ENCODE assay signal across 22 mouse cellular contexts in genomic region chr17:15183800-15184199, GRCm38 (mm10).
A peak's percentile ranks its signal among the peaks of the same experiment; 100 is the strongest.
DNase-seq lines count a peak whose midpoint lies in the region; ATAC-seq and TF ChIP-seq lines count a peak whose summit lies in the region.
"Had no signal": no experiment of that assay in that cellular context is flagged by ENCODE, and none has a peak within 500 bp of the region (broad histone marks: within the 10 kb centered on the region; RNA-seq: fewer than 3 reads in every experiment).

No protein-coding gene starts in this region.

- whole genome bisulfite sequencing in heart, adult 2 months: 76% methylated on average over 6 of the region's 6 CpGs
- 66% methylated on average over 6 of the region's 6 CpGs for WGBS in lung, adult 2 months
- WGBS in intestine, postnatal 0 days: 63% methylated on average over 6 of the region's 6 CpGs
- 52% methylated on average over 6 of the region's 6 CpGs for WGBS in stomach, postnatal 0 days

- no peak for TF ChIP-seq EP300 in heart, adult 2 months (IDR thresholded peaks at IDR 0.05; ENCODE audit: insufficient read depth, low read depth, low read length)
- no peak for TF ChIP-seq EP300 in stomach, postnatal 0 days (optimal IDR thresholded peaks at IDR 0.05)

- TF ChIP-seq CTCF in heart, adult 2 months (IDR thresholded peaks at IDR 0.05): 0 out of 2 replicates have a peak, but pooled peaks have one; percentile 3
- 0 out of 2 replicates have a peak, but pooled peaks have one; percentile 0 for TF ChIP-seq CTCF in lung, adult 2 months (IDR thresholded peaks at IDR 0.05; ENCODE audit: insufficient read depth, low read length)
- TF ChIP-seq CTCF in intestine, postnatal 0 days (IDR thresholded peaks at IDR 0.05; ENCODE audit: low read depth): peak; percentile 43
- peak; percentile 43 for TF ChIP-seq CTCF in stomach, postnatal 0 days (IDR thresholded peaks at IDR 0.05; ENCODE audit: low read depth)

- DNase-seq in heart, adult 2 months: no peak
- no peak for DNase-seq in heart, postnatal 36 days
- DNase-seq in lung, adult 2 months: no peak
- no peak for DNase-seq in lung, postnatal 36 days
- no peak for DNase-seq in stomach, postnatal 0 days (ENCODE audit: low spot score)
- no peak for DNase-seq in adrenal gland, adult 18-20 months (ENCODE audit: low spot score in 2 of 2)
- DNase-seq: adrenal gland, adult 2 months; B cell, adult 2 months; cerebellum, adult 8-10 months; heart, adult 11 months; kidney, adult 9 months; kidney, postnatal 4 days; layer of hippocampus, adult 9-11 months; left cerebral cortex, postnatal 4 days; retina, postnatal 1 day; thymus, postnatal 36 days had no signal

- no peaks in the 10 kb centered on the region for H3K36me3 ChIP-seq in heart, adult 2 months (ENCODE audit: control insufficient read depth, insufficient read depth, low read length)
- no peaks in the 10 kb centered on the region for H3K36me3 ChIP-seq in intestine, postnatal 0 days (ENCODE audit: control insufficient read depth, insufficient read depth)
- H3K36me3 ChIP-seq in stomach, postnatal 0 days (ENCODE audit: control insufficient read depth, insufficient read depth, low read length): no peaks in the 10 kb centered on the region
- H3K36me3 ChIP-seq: heart, embryonic 13.5 days had no signal

- no peaks in the 10 kb centered on the region for H3K9me3 ChIP-seq in intestine, postnatal 0 days (ENCODE audit: control insufficient read depth)
- no peaks in the 10 kb centered on the region for H3K9me3 ChIP-seq in stomach, postnatal 0 days (ENCODE audit: control insufficient read depth, low read length)
- H3K9me3 ChIP-seq: forebrain, embryonic 13.5 days; heart, embryonic 13.5 days had no signal

- no peak overlapping the region for H3K4me2 ChIP-seq in intestine, postnatal 0 days (replicated peaks; ENCODE audit: low read depth)
- no peak overlapping the region for H3K4me2 ChIP-seq in stomach, postnatal 0 days (replicated peaks; ENCODE audit: low read depth)
- H3K4me2 ChIP-seq: forebrain, embryonic 13.5 days; heart, embryonic 13.5 days; midbrain, embryonic 11.5 days had no signal

- H3K9ac ChIP-seq in heart, adult 2 months (ENCODE audit: low read depth, low read length): no peak overlapping the region
- H3K9ac ChIP-seq in intestine, postnatal 0 days (ENCODE audit: low read depth, low read length): no peak overlapping the region
- H3K9ac ChIP-seq in stomach, postnatal 0 days (ENCODE audit: low read length): no peak overlapping the region
- H3K9ac ChIP-seq: forebrain, embryonic 13.5 days; heart, embryonic 13.5 days had no signal

- no peaks in the 10 kb centered on the region for H3K4me1 ChIP-seq in heart, adult 2 months (ENCODE audit: control insufficient read depth, insufficient read depth, low read length)
- no peaks in the 10 kb centered on the region for H3K4me1 ChIP-seq in lung, adult 2 months (ENCODE audit: control insufficient read depth, insufficient read depth, low read length)
- no peaks in the 10 kb centered on the region for H3K4me1 ChIP-seq in intestine, postnatal 0 days (replicated peaks; ENCODE audit: control insufficient read depth, insufficient read depth, low read length)
- no peaks in the 10 kb centered on the region for H3K4me1 ChIP-seq in stomach, postnatal 0 days (replicated peaks; ENCODE audit: control insufficient read depth, insufficient read depth)
- H3K4me1 ChIP-seq: heart, embryonic 13.5 days had no signal

- no peaks in the 10 kb centered on the region for H3K27me3 ChIP-seq in heart, adult 2 months (ENCODE audit: control insufficient read depth, insufficient read depth, low read length)
- no peaks in the 10 kb centered on the region for H3K27me3 ChIP-seq in intestine, postnatal 0 days (replicated peaks; ENCODE audit: control insufficient read depth, insufficient read depth, low read length)
- H3K27me3 ChIP-seq in stomach, postnatal 0 days (ENCODE audit: control insufficient read depth, insufficient read depth, low read length): no peaks in the 10 kb centered on the region
- H3K27me3 ChIP-seq: forebrain, embryonic 13.5 days had no signal

- H3K27ac ChIP-seq in heart, adult 2 months: no peak overlapping the region
- no peak overlapping the region for H3K27ac ChIP-seq in intestine, postnatal 0 days (ENCODE audit: low read depth, low read length)
- no peak overlapping the region for H3K27ac ChIP-seq in stomach, postnatal 0 days (replicated peaks)
- H3K27ac ChIP-seq: forebrain, embryonic 13.5 days; heart, embryonic 13.5 days; left cerebral cortex, adult 2 months; macrophage had no signal

- intact Hi-C loops in heart, adult 2 months (cut with DNase I): no loop called here
- intact Hi-C loops in heart, postnatal 36 days (cut with DNase I): no loop called here

- no peaks in the 10 kb centered on the region for H3K79me2 ChIP-seq in heart, adult 2 months (replicated peaks; ENCODE audit: control insufficient read depth, insufficient read depth, low read length)

- no peak overlapping the region for H3K4me3 ChIP-seq in heart, adult 2 months
- H3K4me3 ChIP-seq in lung, adult 2 months (replicated peaks; ENCODE audit: extremely low read depth, low read depth, low read length): no peak overlapping the region
- H3K4me3 ChIP-seq in intestine, postnatal 0 days (ENCODE audit: low read depth, low read length): no peak overlapping the region
- no peak overlapping the region for H3K4me3 ChIP-seq in stomach, postnatal 0 days (ENCODE audit: low read depth, low read length)
- H3K4me3 ChIP-seq: forebrain, embryonic 13.5 days; heart, embryonic 13.5 days; left cerebral cortex, adult 2 months had no signal

- no peak for ATAC-seq in intestine, postnatal 0 days
- ATAC-seq in stomach, postnatal 0 days (ENCODE audit: low FRiP score, low TSS enrichment): no peak
- ATAC-seq: forebrain, embryonic 13.5 days had no signal

- TF ChIP-seq POLR2A in heart, adult 2 months (IDR thresholded peaks at IDR 0.05; ENCODE audit: insufficient read depth, low read depth, low read length): no peak
- no peak for TF ChIP-seq POLR2A in lung, adult 2 months (IDR thresholded peaks at IDR 0.05; ENCODE audit: borderline replicate concordance, extremely low read depth, low read depth, low read length)
